Mouse (Mus musculus) hindbrain, embryonic 12.5 days (tissue): ENCODE data around the gene Dnm1. TPM values are rescaled to one million over a fixed set of nuclear protein-coding genes. Genes with fewer than 3 reads are reported as not detected.

ENCODE experiments used
- ATAC-seq: fragments of 200-750 bp; cut with Nextera tagmentation; 2 replicates; pipeline ENCODE4 v1.8.0; 2017; ENCODE audit warnings: moderate TSS enrichment; ENCODE audit not compliant: low FRiP score
- H3K27ac ChIP-seq: fragments of 300-500 bp; sonication (generic); 2 replicates; pipeline ENCODE4 v1.5.1; 2016; ENCODE audit warnings: mild to moderate bottlenecking
- H3K27me3 ChIP-seq: fragments of 300-500 bp; sonication (generic); 2 replicates; pipeline ENCODE4 v1.6.1; 2016; ENCODE audit warnings: mild to moderate bottlenecking
- H3K36me3 ChIP-seq: fragments of 300-500 bp; sonication (generic); 2 replicates; pipeline ENCODE4 v1.6.1; 2016; ENCODE audit warnings: mild to moderate bottlenecking
- H3K4me1 ChIP-seq: fragments of 300-500 bp; sonication (generic); 2 replicates; pipeline ENCODE4 v1.6.1; 2016
- H3K4me2 ChIP-seq: fragments of 300-500 bp; sonication (generic); replicated peaks from 2 replicates; pipeline ENCODE4 v1.6.1; 2016; ENCODE audit warnings: mild to moderate bottlenecking
- H3K4me3 ChIP-seq: fragments of 300-500 bp; sonication (generic); 2 replicates; pipeline ENCODE4 v1.5.1; 2016; ENCODE audit warnings: mild to moderate bottlenecking
- H3K9ac ChIP-seq: fragments of 300-500 bp; sonication (generic); 2 replicates; pipeline ENCODE4 v1.6.1; 2016; ENCODE audit warnings: mild to moderate bottlenecking, moderate library complexity
- H3K9me3 ChIP-seq: fragments of 300-500 bp; sonication (generic); replicated peaks from 2 replicates; pipeline ENCODE4 v1.6.1; 2016; ENCODE audit warnings: mild to moderate bottlenecking
- WGBS: fragments of 180-500 bp; shearing (Covaris S2); methylation state at CpG from one replicate; pipeline ENCODE4 v1.1.7; 2016; 5-methylcytosine and 5-hydroxymethylcytosine counted together
- microRNA-seq: library from miRNA; unstranded; fragments of <30 nt; microRNA quantifications from one replicate; pipeline ENCODE4, GENCODE M21; 2017
- polyA plus RNA-seq: library from polyadenylated mRNA; unstranded; fragments of >200 nt; fragmentation: Nextera tagmentation; extraction: Ambion mirVana; gene quantifications from 2 replicates; pipeline ENCODE4 v1.2.1, GENCODE M21; 2016

Gene Dnm1
- polyA plus RNA-seq, 1 experiment from 2014 or later, result 44.4 TPM

DNA sequence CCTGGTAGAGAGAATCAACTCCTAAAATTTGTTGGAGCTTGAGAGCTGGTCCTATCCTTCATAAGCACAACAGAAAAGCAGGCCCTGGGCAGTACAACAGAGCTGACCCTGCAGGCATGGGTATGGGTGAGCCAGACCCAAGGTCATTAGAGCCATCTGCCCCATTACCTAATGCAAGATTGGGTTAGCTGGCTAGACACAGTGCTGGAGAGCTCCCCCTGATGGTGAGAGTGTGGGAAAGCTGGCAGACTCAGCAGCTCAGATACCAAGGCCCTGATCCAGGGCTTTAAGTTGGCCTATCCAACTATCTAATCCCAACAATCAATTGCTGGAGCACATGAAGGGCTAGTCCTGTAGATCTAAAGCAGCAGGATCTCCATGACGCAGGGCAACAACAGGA is 70.4 kb downstream of the Dnm1 start:
- no peak overlapping the region for H3K9ac ChIP-seq
- ATAC-seq, result no peak
- no peak overlapping the region for H3K27ac ChIP-seq
- no peak overlapping the region for H3K4me2 ChIP-seq
- H3K36me3 ChIP-seq, result peaks cover 54% of the 10 kb centered on the region
- H3K9me3 ChIP-seq, result no peaks in the 10 kb centered on the region
- 94% methylated on average over 1 of the region's 1 CpGs for WGBS
- H3K27me3 ChIP-seq, result no peaks in the 10 kb centered on the region
- no peak overlapping the region for H3K4me3 ChIP-seq
- peaks cover 11% of the 10 kb centered on the region for H3K4me1 ChIP-seq

DNA sequence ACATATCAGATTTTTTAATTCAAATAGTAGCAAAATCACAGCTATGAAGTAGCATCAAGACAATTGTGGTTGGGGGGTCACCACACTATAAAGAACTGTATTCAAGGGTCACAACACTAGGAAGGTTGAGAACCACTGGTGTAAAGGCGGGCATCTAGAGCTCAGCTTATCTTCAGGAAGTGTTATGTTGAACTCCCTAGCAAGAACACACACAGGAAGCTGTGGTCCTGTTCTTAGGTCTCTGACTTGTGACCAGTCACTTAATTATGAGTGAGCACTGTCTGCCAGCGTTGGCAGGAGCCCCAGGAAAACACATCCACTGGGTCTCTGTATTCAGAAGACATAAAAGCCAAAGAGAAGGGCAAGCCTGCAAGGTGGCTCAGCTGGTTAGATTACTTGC is 70.8 kb downstream of the Dnm1 start:
- H3K4me3 ChIP-seq, result no peak overlapping the region
- ATAC-seq, result no peak
- H3K4me2 ChIP-seq, result no peak overlapping the region
- H3K9me3 ChIP-seq, result no peaks in the 10 kb centered on the region
- WGBS, result 94% methylated on average over 2 of the region's 2 CpGs
- no peak overlapping the region for H3K27ac ChIP-seq
- no peak overlapping the region for H3K9ac ChIP-seq
- H3K36me3 ChIP-seq, result peaks cover 58% of the 10 kb centered on the region
- peaks cover 11% of the 10 kb centered on the region for H3K4me1 ChIP-seq
- H3K27me3 ChIP-seq, result no peaks in the 10 kb centered on the region

DNA sequence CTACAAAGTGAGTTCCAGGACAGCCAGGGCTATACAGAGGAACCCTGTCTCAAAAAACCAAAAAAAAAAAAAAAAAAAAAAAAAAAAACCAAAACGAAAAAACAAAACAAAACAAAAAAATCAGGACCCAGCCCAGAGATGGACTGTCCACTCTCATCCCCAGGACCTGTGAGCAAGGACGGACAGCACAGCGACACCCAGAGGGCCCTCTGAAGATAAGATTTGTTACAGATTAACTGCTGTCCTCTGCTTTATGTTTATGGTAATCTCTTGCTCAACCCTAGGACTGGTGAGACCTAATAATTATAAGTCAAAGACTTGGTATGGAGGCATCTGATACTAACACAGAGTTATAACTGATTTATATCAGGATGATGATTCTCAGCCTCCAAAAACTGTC is 77.3 kb downstream of the Dnm1 start:
- Histone ChIP-seq H3K27me3 (no peaks in the 10 kb centered on the region), H3K4me3 (no peak overlapping the region), H3K9ac (no peak overlapping the region), H3K9me3 (no peaks in the 10 kb centered on the region), H3K27ac (no peak overlapping the region), H3K36me3 (peaks cover 43% of the 10 kb centered on the region), H3K4me1 (no peaks in the 10 kb centered on the region), H3K4me2 (no peak overlapping the region)
- no peak for ATAC-seq
- 80% methylated on average over 3 of the region's 3 CpGs for WGBS

DNA sequence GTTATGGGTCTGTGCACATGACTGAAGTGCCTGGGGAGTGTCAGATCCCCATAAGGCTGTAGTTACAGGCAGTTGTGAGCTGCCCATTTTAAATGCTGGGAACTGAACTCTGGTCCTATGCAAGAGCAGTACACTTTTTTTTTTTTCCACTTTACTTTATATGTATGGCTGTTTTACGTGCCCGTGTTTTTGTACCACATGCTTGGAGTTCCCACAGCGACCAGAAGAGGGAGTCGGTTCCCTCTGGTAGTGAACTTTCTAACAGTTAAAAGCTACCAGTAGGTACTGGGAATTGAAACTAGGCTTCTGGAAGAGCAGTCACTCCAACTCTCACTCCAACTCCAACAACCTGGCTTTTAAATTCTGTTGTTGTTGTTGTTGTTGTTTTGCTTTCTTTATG is 92.5 kb downstream of the Dnm1 start:
- no peaks in the 10 kb centered on the region for H3K9me3 ChIP-seq
- H3K27me3 ChIP-seq, result no peaks in the 10 kb centered on the region
- peaks cover 27% of the 10 kb centered on the region for H3K36me3 ChIP-seq
- no peak overlapping the region for H3K4me2 ChIP-seq
- H3K9ac ChIP-seq, result no peak overlapping the region
- 31% methylated on average over 4 of the region's 4 CpGs for WGBS
- H3K4me1 ChIP-seq, result peaks cover 13% of the 10 kb centered on the region
- no peak for ATAC-seq
- H3K27ac ChIP-seq, result no peak overlapping the region
- no peak overlapping the region; the same call in 1 of the 2 replicates for H3K4me3 ChIP-seq

DNA sequence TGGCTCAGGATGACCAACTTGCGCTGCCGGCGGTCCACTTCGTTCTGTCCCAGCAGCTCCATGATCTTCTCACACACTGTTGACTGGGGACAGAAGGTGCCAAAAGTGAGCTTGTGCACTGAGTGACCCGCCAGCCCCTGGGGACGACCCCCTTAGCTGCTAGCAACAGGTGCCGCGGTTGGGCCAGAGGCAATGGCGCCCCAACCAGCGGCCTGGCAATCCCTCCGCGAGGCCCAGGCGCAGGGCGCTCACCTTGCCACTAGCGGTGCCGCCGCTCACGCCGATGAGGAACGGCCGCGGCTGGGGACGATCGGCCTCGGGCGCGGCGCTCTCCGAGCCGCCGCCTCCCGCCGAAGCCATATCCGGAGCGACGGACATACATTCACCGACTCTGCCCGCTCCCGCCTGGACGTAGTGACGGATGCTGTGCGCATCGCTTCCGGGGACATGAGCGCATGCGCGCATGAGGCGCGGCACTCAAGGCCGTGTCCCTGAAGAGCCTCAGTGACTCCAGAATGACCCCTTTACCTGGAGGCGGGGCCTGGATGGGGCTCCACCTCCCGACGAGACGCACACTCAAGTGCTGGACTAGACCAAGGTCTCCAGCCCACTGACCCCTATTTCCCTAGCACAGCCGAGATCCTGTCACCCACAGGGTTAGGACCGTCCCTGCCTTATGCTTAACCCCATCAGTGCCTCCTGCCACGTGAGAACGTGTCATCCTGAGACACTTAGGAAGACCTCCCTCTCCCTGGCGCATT is 93.3 kb downstream of the Dnm1 start, which contains the start of gene Uck1:
Gene Uck1 (minus strand): TSS at position 503 of the 761 bp plus-strand sequence.
- Histone ChIP-seq H3K4me1 (peaks cover 13% of the 10 kb centered on the region), H3K4me2 (peak within 1 kb of the TSS; percentile 82), H3K4me3 (peak within 1 kb of the TSS; percentile 91), H3K9me3 (no peaks in the 10 kb centered on the region), H3K27ac (peak within 1 kb of the TSS; percentile 55; the same call in 1 of the 2 replicates), H3K9ac (peak within 1 kb of the TSS; percentile 88), H3K27me3 (no peaks in the 10 kb centered on the region), H3K36me3 (peaks cover 28% of the 10 kb centered on the region)
- peak; percentile 91 for ATAC-seq
- 2% methylated on average over 59 of the region's 59 CpGs for WGBS

DNA sequence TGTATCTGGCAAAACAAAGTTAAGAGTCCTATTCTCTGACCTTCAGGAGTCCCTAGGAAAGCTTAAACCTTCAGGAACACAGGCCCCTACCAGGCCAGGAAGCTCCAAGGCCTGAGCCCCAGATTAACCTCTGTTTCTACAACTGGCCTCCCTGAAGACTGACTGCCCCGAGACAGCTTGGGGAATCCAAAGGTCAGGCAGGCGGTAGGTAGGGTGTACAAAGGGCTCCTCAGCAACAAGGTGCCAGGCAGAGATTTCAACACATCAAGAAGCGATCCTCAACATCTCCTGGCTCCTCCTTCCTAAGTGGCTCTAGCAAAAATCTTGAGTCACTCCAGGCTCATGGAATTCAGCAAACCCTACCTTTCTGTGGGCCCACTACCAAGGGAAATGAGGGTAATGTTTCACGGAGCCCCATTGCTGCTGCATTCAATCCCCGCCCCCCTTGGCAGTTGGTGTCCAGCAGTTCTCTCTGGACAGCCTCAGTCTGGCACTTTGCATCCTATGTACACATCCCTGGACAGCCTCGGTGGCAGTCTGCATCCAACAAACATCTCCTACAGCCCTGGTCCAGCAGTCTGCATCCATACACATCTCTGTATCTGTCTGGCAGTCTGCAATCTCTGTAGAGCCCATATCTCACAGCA is 94.1 kb downstream of the Dnm1 start:
- Histone ChIP-seq H3K36me3 (peaks cover 36% of the 10 kb centered on the region), H3K4me3 (peak overlapping the region; percentile 91), H3K27me3 (no peaks in the 10 kb centered on the region), H3K4me2 (peak overlapping the region; percentile 82), H3K9ac (peak overlapping the region; percentile 88), H3K9me3 (no peaks in the 10 kb centered on the region), H3K27ac (no peak overlapping the region), H3K4me1 (peaks cover 13% of the 10 kb centered on the region)
- no peak for ATAC-seq
- 61% methylated on average over 6 of the region's 6 CpGs for WGBS

Small RNA genes lying within 50 kb of the gene (microRNA-seq; reads per million reads assigned to microRNA genes)
- gene Gm23363 (not detected), gene Mir199b (1,038 reads per million, percentile 75 among the genes with 10 or more reads in this experiment)

Other genes starting within 250 kb of the Dnm1 start
- gene Prrc2b, start 202.3 kb downstream of the Dnm1 start, polyA plus RNA-seq, result 111 and 114 TPM in 2 replicates
- gene Pomt1, start 116.7 kb downstream of the Dnm1 start, polyA plus RNA-seq, result 25.5 and 25.9 TPM in 2 replicates
- 61.8 and 67.3 TPM in 2 replicates for gene Uck1, start 93.2 kb downstream of the Dnm1 start, polyA plus RNA-seq
- gene Golga2, start 66.0 kb downstream of the Dnm1 start, polyA plus RNA-seq, result 31.5 and 31.6 TPM in 2 replicates
- 380 and 382 TPM in 2 replicates for gene Swi5, start 65.3 kb downstream of the Dnm1 start, polyA plus RNA-seq
- 59.1 and 66.3 TPM in 2 replicates for gene Ciz1, start 1.0 kb downstream of the Dnm1 start, polyA plus RNA-seq
- gene 1110008P14Rik, start 28.6 kb upstream of the Dnm1 start, polyA plus RNA-seq, result 62.6 and 72.8 TPM in 2 replicates
- 0.95 and 1.2 TPM in 2 replicates for gene Lcn2, start 34.9 kb upstream of the Dnm1 start, polyA plus RNA-seq
- gene Ptges2, start 42.6 kb upstream of the Dnm1 start, polyA plus RNA-seq, result 34.5 and 35.1 TPM in 2 replicates
- gene Naif1, start 97.1 kb upstream of the Dnm1 start, polyA plus RNA-seq, result 5.9 and 6.2 TPM in 2 replicates
- gene Slc25a25, start 98.1 kb upstream of the Dnm1 start, polyA plus RNA-seq, result 40.2 and 41.6 TPM in 2 replicates
- gene Fam102a, start 182.0 kb upstream of the Dnm1 start, polyA plus RNA-seq, result 12.6 and 15.5 TPM in 2 replicates
- 110 and 117 TPM in 2 replicates for gene Dpm2, start 217.5 kb upstream of the Dnm1 start, polyA plus RNA-seq
- gene Pip5kl1, start 221.5 kb upstream of the Dnm1 start, polyA plus RNA-seq, result 4.2 and 5.0 TPM in 2 replicates
- gene 9430097D07Rik, start 222.3 kb upstream of the Dnm1 start, polyA plus RNA-seq, result 0.31 and 0.56 TPM in 2 replicates
- 21.5 and 22.9 TPM in 2 replicates for gene St6galnac4, start 233.8 kb upstream of the Dnm1 start, polyA plus RNA-seq
- 13.5 and 14.3 TPM in 2 replicates for gene St6galnac6, start 246.4 kb upstream of the Dnm1 start, polyA plus RNA-seq